Mouse (Mus musculus) embryonic facial prominence, embryonic 11.5 days (tissue): Measurements from ENCODE around the gene Dock8. TPM values are rescaled to one million over a fixed set of nuclear protein-coding genes. Genes with fewer than 3 reads are reported as not detected.

Experiments used
- ATAC-seq: fragments of 200-750 bp; cut with Nextera tagmentation; replicated peaks from 2 replicates; pipeline ENCODE4 v1.8.0; 2017; ENCODE audit warnings: low read depth; ENCODE audit not compliant: insufficient number of reproducible peaks, low FRiP score, low TSS enrichment
- DNase-seq: peaks from one replicate; pipeline ENCODE4 v3.0.0-alpha.2; 2015; ENCODE audit warnings: low spot score
- H3K27ac ChIP-seq: fragments of 300-500 bp; sonication (generic); replicated peaks from 2 replicates; pipeline ENCODE4 v1.5.1; 2014; ENCODE audit warnings: mild to moderate bottlenecking, low read depth, low read length, control low read depth
- H3K27me3 ChIP-seq: fragments of 300-500 bp; sonication (generic); 2 replicates; pipeline ENCODE4 v1.6.1; 2014; ENCODE audit warnings: mild to moderate bottlenecking, low read length, moderate library complexity, mixed read lengths; ENCODE audit not compliant: control insufficient read depth, insufficient read depth
- H3K36me3 ChIP-seq: fragments of 300-500 bp; sonication (generic); replicated peaks from 2 replicates; pipeline ENCODE4 v1.6.1; 2014; ENCODE audit warnings: low read depth, mild to moderate bottlenecking, low read length, moderate library complexity, mixed read lengths; ENCODE audit not compliant: control insufficient read depth, insufficient read depth
- H3K4me1 ChIP-seq: fragments of 300-500 bp; sonication (generic); 2 replicates; pipeline ENCODE4 v1.6.1; 2014; ENCODE audit warnings: low read length, mixed read lengths; ENCODE audit not compliant: control insufficient read depth, insufficient read depth
- H3K4me2 ChIP-seq: fragments of 300-500 bp; sonication (generic); 2 replicates; pipeline ENCODE4 v1.6.1; 2014; ENCODE audit warnings: low read depth, mild to moderate bottlenecking, control low read depth, low read length, moderate library complexity
- H3K4me3 ChIP-seq: fragments of 300-500 bp; sonication (generic); 2 replicates; pipeline ENCODE4 v1.5.1; 2014; ENCODE audit warnings: low read depth, low read length, control low read depth
- H3K9ac ChIP-seq: fragments of 300-500 bp; sonication (generic); replicated peaks from 2 replicates; pipeline ENCODE4 v1.6.1; 2014; ENCODE audit warnings: mild to moderate bottlenecking, control low read depth, low read length
- H3K9me3 ChIP-seq: fragments of 300-500 bp; sonication (generic); replicated peaks from 2 replicates; pipeline ENCODE4 v1.6.1; 2016; ENCODE audit warnings: mild to moderate bottlenecking, low read length, inconsistent platforms, mixed read lengths; ENCODE audit not compliant: control insufficient read depth
- WGBS: fragments of 180-500 bp; shearing (Covaris S2); extraction: QIAGEN DNeasy Blood & Tissue Kit; methylation state at CpG from one replicate; pipeline ENCODE4 v1.1.7; 2014; 5-methylcytosine and 5-hydroxymethylcytosine counted together
- polyA plus RNA-seq: library from polyadenylated mRNA; unstranded; fragments of >200 nt; fragmentation: Nextera tagmentation; extraction: Ambion mirVana; gene quantifications from 2 replicates; pipeline ENCODE4 v1.2.1, GENCODE M21; 2014

The Dock8 gene
- polyA plus RNA-seq, 1 experiment from 2014 or later, result 2.1 TPM

DNA sequence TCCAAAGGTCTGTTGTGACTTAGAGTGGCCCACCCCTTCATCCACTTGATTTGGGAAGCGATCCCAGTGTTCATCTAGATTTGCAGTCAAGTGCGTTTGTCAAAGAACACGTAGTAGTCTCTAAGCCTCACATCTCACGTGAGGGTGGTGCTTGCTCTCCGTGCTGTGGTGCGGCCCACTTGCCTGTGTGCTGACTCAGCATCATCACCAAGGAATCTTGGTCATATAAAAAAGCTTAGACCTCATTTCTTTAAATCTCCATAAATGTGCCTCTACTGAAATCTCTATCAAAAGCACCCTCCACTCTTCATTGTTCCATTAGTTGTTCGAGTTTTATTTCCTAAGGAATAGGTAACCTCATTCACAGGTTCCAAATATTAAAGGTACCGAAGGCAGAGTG, 107.0 kb downstream of the Dock8 start:
- H3K4me3 ChIP-seq, result no peak overlapping the region
- no peak overlapping the region for H3K9ac ChIP-seq
- no peak overlapping the region for H3K27ac ChIP-seq
- H3K27me3 ChIP-seq, result no peaks in the 10 kb centered on the region
- H3K4me1 ChIP-seq, result no peaks in the 10 kb centered on the region
- 95% methylated on average over 8 of the region's 8 CpGs for WGBS
- no peaks in the 10 kb centered on the region for H3K36me3 ChIP-seq
- H3K9me3 ChIP-seq, result no peaks in the 10 kb centered on the region
- DNase-seq (no peak), ATAC-seq (no peak)
- H3K4me2 ChIP-seq, result no peak overlapping the region

GRCm38 (mm10) chr19:25107417-25107816, 108.1 kb downstream of the Dock8 start:
- ATAC-seq, result no peak
- WGBS, result 46% methylated on average over 4 of the region's 4 CpGs

GRCm38 (mm10) chr19:25111591-25112233, 112.4 kb downstream of the Dock8 start:
- no peak for DNase-seq
- ATAC-seq, result no peak
- H3K36me3 ChIP-seq, result no peaks in the 10 kb centered on the region

More at GRCm38 (mm10) chr19:25107417-25107816, 108.1 kb downstream of the Dock8 start:
- Histone ChIP-seq H3K9me3 (no peaks in the 10 kb centered on the region), H3K27ac (no peak overlapping the region), H3K4me3 (no peak overlapping the region), H3K36me3 (no peaks in the 10 kb centered on the region), H3K9ac (no peak overlapping the region), H3K4me1 (no peaks in the 10 kb centered on the region), H3K27me3 (no peaks in the 10 kb centered on the region), H3K4me2 (no peak overlapping the region)
- peak; percentile 48 for DNase-seq

GRCm38 (mm10) chr19:25116981-25117380, 117.6 kb downstream of the Dock8 start:
- 52% methylated on average over 2 of the region's 2 CpGs for WGBS
- DNase-seq (no peak), ATAC-seq (no peak)
- no peak overlapping the region for H3K4me2 ChIP-seq
- H3K4me1 ChIP-seq, result no peaks in the 10 kb centered on the region
- no peaks in the 10 kb centered on the region for H3K27me3 ChIP-seq
- no peak overlapping the region for H3K27ac ChIP-seq
- H3K4me3 ChIP-seq, result no peak overlapping the region
- no peak overlapping the region for H3K9ac ChIP-seq
- H3K9me3 ChIP-seq, result no peaks in the 10 kb centered on the region
- no peaks in the 10 kb centered on the region for H3K36me3 ChIP-seq

More at GRCm38 (mm10) chr19:25111591-25112233, 112.4 kb downstream of the Dock8 start:
- Histone ChIP-seq H3K27ac (no peak overlapping the region), H3K4me2 (no peak overlapping the region), H3K27me3 (no peaks in the 10 kb centered on the region), H3K9me3 (no peaks in the 10 kb centered on the region), H3K4me1 (no peaks in the 10 kb centered on the region), H3K9ac (no peak overlapping the region), H3K4me3 (no peak overlapping the region)
- WGBS, result 75% methylated on average over 18 of the region's 18 CpGs

DNA sequence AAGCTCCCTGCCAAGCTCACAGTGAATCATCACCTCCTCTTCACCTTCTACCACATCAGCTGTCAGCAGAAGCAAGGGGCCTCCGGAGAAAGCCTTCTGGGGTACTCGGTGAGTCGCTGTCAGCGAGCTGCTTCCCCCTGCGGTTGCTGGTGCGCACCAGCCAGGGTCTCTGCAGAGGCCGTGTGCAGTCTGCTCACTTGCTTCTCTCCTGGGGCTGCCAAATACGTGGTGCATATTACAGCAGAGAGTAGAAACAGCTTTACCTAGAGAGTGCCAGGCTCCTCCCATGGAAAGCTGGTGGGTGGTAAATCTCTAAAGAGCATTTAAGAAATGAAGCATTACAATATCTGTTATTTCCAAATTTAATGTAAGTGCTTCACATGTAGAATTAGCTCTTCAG, 123.1 kb downstream of the Dock8 start:
- H3K36me3 ChIP-seq, result no peaks in the 10 kb centered on the region
- H3K4me2 ChIP-seq, result no peak overlapping the region
- no peaks in the 10 kb centered on the region for H3K4me1 ChIP-seq
- 65% methylated on average over 8 of the region's 8 CpGs for WGBS
- H3K27me3 ChIP-seq, result no peaks in the 10 kb centered on the region
- H3K4me3 ChIP-seq, result no peak overlapping the region
- ATAC-seq, result no peak
- no peak overlapping the region for H3K9ac ChIP-seq
- DNase-seq, result no peak
- H3K27ac ChIP-seq, result no peak overlapping the region
- no peaks in the 10 kb centered on the region for H3K9me3 ChIP-seq

DNA sequence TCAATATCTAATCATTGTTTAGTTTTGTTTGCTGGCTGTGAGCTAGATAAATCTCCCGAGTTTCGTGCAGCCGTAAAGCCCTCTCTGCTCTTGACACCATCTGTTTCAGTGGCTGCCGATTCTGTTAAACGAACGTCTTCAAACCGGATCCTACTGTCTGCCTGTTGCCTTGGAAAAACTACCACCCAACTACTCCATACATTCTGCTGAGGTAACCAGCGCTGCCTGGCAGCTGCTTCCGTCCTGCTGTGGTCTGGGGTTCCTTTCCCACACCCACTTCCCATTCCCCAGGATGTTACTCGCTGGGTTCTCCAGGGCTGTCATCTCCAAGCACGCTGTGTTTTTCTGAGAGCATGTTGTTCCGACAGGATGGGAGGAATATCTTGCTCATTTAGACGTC, 123.7 kb downstream of the Dock8 start:
- Histone ChIP-seq H3K9me3 (no peaks in the 10 kb centered on the region), H3K27me3 (no peaks in the 10 kb centered on the region), H3K4me1 (no peaks in the 10 kb centered on the region), H3K36me3 (no peaks in the 10 kb centered on the region), H3K4me3 (no peak overlapping the region), H3K9ac (no peak overlapping the region), H3K4me2 (no peak overlapping the region), H3K27ac (no peak overlapping the region)
- ATAC-seq, result no peak
- no peak for DNase-seq
- WGBS, result 81% methylated on average over 13 of the region's 13 CpGs

DNA sequence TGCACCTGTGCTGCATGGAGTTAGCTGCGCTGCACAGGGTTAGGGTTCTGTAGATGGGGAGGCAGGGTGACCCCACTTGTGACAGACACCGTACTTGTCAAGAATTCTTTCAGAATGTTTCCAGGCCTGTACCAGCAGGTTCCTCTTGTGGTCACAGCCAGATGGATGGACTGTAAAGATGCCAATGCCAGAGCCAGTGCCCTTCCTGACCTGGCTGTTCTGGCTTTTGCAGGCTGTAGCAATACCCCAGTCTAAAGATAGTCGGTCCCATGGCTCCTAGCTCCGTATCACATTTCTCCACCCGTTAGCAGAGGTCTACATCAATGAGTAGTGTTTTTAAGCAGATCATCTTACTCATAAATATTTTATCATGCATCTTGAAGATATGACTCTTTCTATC, 124.1 kb downstream of the Dock8 start:
- Histone ChIP-seq H3K4me3 (no peak overlapping the region), H3K9ac (no peak overlapping the region), H3K36me3 (no peaks in the 10 kb centered on the region), H3K27me3 (no peaks in the 10 kb centered on the region), H3K9me3 (no peaks in the 10 kb centered on the region), H3K4me2 (no peak overlapping the region), H3K27ac (no peak overlapping the region), H3K4me1 (no peaks in the 10 kb centered on the region)
- DNase-seq, result no peak
- no peak for ATAC-seq
- 83% methylated on average over 5 of the region's 5 CpGs for WGBS

- no peak overlapping the region for H3K4me3 ChIP-seq
- H3K36me3 ChIP-seq, result no peaks in the 10 kb centered on the region
- ATAC-seq, result no peak
- DNase-seq, result peak; percentile 65
- H3K9me3 ChIP-seq, result no peaks in the 10 kb centered on the region
- no peak overlapping the region for H3K4me2 ChIP-seq
- no peak overlapping the region for H3K27ac ChIP-seq
- WGBS, result 15% methylated on average over 4 of the region's 4 CpGs
- H3K27me3 ChIP-seq, result no peaks in the 10 kb centered on the region
- H3K4me1 ChIP-seq, result no peaks in the 10 kb centered on the region
- no peak overlapping the region for H3K9ac ChIP-seq
Observed at GRCm38 (mm10) chr19:25132322-25132721, 133.0 kb downstream of the Dock8 start.
